Mouse (Mus musculus): ENCODE measurements around the gene Chchd5. TPM values are rescaled to one million over a fixed set of nuclear protein-coding genes. Genes with fewer than 3 reads are reported as not detected.

Chchd5 gene
- polyA plus RNA-seq, 1 experiment from 2014 or later = 25.9 TPM

GRCm38 (mm10) chr2:129139906-129140305 is 10.4 kb downstream of the Chchd5 start:
- 71% methylated on average over 10 of the region's 10 CpGs for WGBS
- H3K9ac ChIP-seq (replicated peaks; ENCODE audit: low read depth, low read length) = no peak overlapping the region
- 0 out of 2 replicates have a peak overlapping the region, but pooled peaks have one; percentile 4 for H3K27ac ChIP-seq (ENCODE audit: low read depth, low read length)

GRCm38 (mm10) chr2:129148836-129149235 is 19.3 kb downstream of the Chchd5 start:
- no peak for ATAC-seq (ENCODE audit: low read depth)
- Histone ChIP-seq H3K9ac (replicated peaks; ENCODE audit: low read depth, low read length) (no peak overlapping the region), H3K4me2 (ENCODE audit: low read depth, low read length) (no peak overlapping the region), H3K4me3 (ENCODE audit: low read depth, low read length) (no peak overlapping the region), H3K9me3 (ENCODE audit: control insufficient read depth, low read length) (no peaks in the 10 kb centered on the region), H3K4me1 (ENCODE audit: control insufficient read depth, insufficient read depth, low read length) (no peaks in the 10 kb centered on the region), H3K27me3 (ENCODE audit: control insufficient read depth, insufficient read depth, low read length) (no peaks in the 10 kb centered on the region), H3K36me3 (ENCODE audit: control insufficient read depth, insufficient read depth, low read length) (no peaks in the 10 kb centered on the region), H3K27ac (ENCODE audit: low read depth, low read length) (no peak overlapping the region)
- 33% methylated on average over 2 of the region's 2 CpGs for WGBS

More at GRCm38 (mm10) chr2:129139906-129140305, 10.4 kb downstream of the Chchd5 start:
- ATAC-seq (ENCODE audit: low read depth) = no peak
- H3K36me3 ChIP-seq (ENCODE audit: control insufficient read depth, insufficient read depth, low read length) = no peaks in the 10 kb centered on the region
- no peaks in the 10 kb centered on the region for H3K9me3 ChIP-seq (ENCODE audit: control insufficient read depth, low read length)
- H3K4me3 ChIP-seq (ENCODE audit: low read depth, low read length) = no peak overlapping the region
- H3K4me2 ChIP-seq (ENCODE audit: low read depth, low read length) = no peak overlapping the region
- H3K4me1 ChIP-seq (ENCODE audit: control insufficient read depth, insufficient read depth, low read length) = no peaks in the 10 kb centered on the region
- no peaks in the 10 kb centered on the region for H3K27me3 ChIP-seq (ENCODE audit: control insufficient read depth, insufficient read depth, low read length)

- WGBS = 94% methylated on average over 5 of the region's 5 CpGs
- Histone ChIP-seq H3K36me3 (ENCODE audit: control insufficient read depth, insufficient read depth, low read length) (no peaks in the 10 kb centered on the region), H3K27me3 (ENCODE audit: control insufficient read depth, insufficient read depth, low read length) (no peaks in the 10 kb centered on the region), H3K27ac (ENCODE audit: low read depth, low read length) (no peak overlapping the region), H3K4me2 (ENCODE audit: low read depth, low read length) (no peak overlapping the region), H3K9me3 (ENCODE audit: control insufficient read depth, low read length) (no peaks in the 10 kb centered on the region), H3K4me3 (ENCODE audit: low read depth, low read length) (no peak overlapping the region), H3K9ac (replicated peaks; ENCODE audit: low read depth, low read length) (no peak overlapping the region), H3K4me1 (ENCODE audit: control insufficient read depth, insufficient read depth, low read length) (no peaks in the 10 kb centered on the region)
- no peak for ATAC-seq (ENCODE audit: low read depth)
These were observed 20.9 kb downstream of the Chchd5 start for GRCm38 (mm10) chr2:129150386-129150785.

- Histone ChIP-seq H3K4me1 (ENCODE audit: control insufficient read depth, insufficient read depth, low read length) (no peaks in the 10 kb centered on the region), H3K4me2 (ENCODE audit: low read depth, low read length) (no peak overlapping the region), H3K27me3 (ENCODE audit: control insufficient read depth, insufficient read depth, low read length) (no peaks in the 10 kb centered on the region), H3K9ac (replicated peaks; ENCODE audit: low read depth, low read length) (no peak overlapping the region), H3K27ac (ENCODE audit: low read depth, low read length) (no peak overlapping the region), H3K36me3 (ENCODE audit: control insufficient read depth, insufficient read depth, low read length) (no peaks in the 10 kb centered on the region), H3K4me3 (ENCODE audit: low read depth, low read length) (no peak overlapping the region), H3K9me3 (ENCODE audit: control insufficient read depth, low read length) (no peaks in the 10 kb centered on the region)
- ATAC-seq (ENCODE audit: low read depth) = no peak
- WGBS = 92% methylated on average over 9 of the region's 9 CpGs
These were observed 21.6 kb downstream of the Chchd5 start for GRCm38 (mm10) chr2:129151111-129151510.

- H3K36me3 ChIP-seq (ENCODE audit: control insufficient read depth, insufficient read depth, low read length) = no peaks in the 10 kb centered on the region
- no peak overlapping the region for H3K27ac ChIP-seq (ENCODE audit: low read depth, low read length)
- no peaks in the 10 kb centered on the region for H3K9me3 ChIP-seq (ENCODE audit: control insufficient read depth, low read length)
- no peak overlapping the region for H3K9ac ChIP-seq (replicated peaks; ENCODE audit: low read depth, low read length)
- H3K4me2 ChIP-seq (ENCODE audit: low read depth, low read length) = no peak overlapping the region
- no peak overlapping the region for H3K4me3 ChIP-seq (ENCODE audit: low read depth, low read length)
- 69% methylated on average over 1 of the region's 1 CpGs for WGBS
- no peak for ATAC-seq (ENCODE audit: low read depth)
- no peaks in the 10 kb centered on the region for H3K27me3 ChIP-seq (ENCODE audit: control insufficient read depth, insufficient read depth, low read length)
- no peaks in the 10 kb centered on the region for H3K4me1 ChIP-seq (ENCODE audit: control insufficient read depth, insufficient read depth, low read length)
These were observed 23.3 kb downstream of the Chchd5 start for GRCm38 (mm10) chr2:129152751-129153150.

- Histone ChIP-seq H3K4me3 (ENCODE audit: low read depth, low read length) (no peak overlapping the region), H3K36me3 (ENCODE audit: control insufficient read depth, insufficient read depth, low read length) (no peaks in the 10 kb centered on the region), H3K27me3 (ENCODE audit: control insufficient read depth, insufficient read depth, low read length) (no peaks in the 10 kb centered on the region), H3K9me3 (ENCODE audit: control insufficient read depth, low read length) (no peaks in the 10 kb centered on the region), H3K9ac (replicated peaks; ENCODE audit: low read depth, low read length) (no peak overlapping the region), H3K4me2 (ENCODE audit: low read depth, low read length) (no peak overlapping the region), H3K4me1 (ENCODE audit: control insufficient read depth, insufficient read depth, low read length) (no peaks in the 10 kb centered on the region), H3K27ac (ENCODE audit: low read depth, low read length) (no peak overlapping the region)
- no peak for ATAC-seq (ENCODE audit: low read depth)
- 84% methylated on average over 5 of the region's 5 CpGs for WGBS
These were observed 35.3 kb downstream of the Chchd5 start for GRCm38 (mm10) chr2:129164815-129165214.

- H3K27me3 ChIP-seq (ENCODE audit: control insufficient read depth, insufficient read depth, low read length) = no peaks in the 10 kb centered on the region
- no peaks in the 10 kb centered on the region for H3K36me3 ChIP-seq (ENCODE audit: control insufficient read depth, insufficient read depth, low read length)
- no peaks in the 10 kb centered on the region for H3K4me1 ChIP-seq (ENCODE audit: control insufficient read depth, insufficient read depth, low read length)
- H3K4me3 ChIP-seq (ENCODE audit: low read depth, low read length) = no peak overlapping the region
- no peak overlapping the region for H3K9ac ChIP-seq (replicated peaks; ENCODE audit: low read depth, low read length)
- no peak for ATAC-seq (ENCODE audit: low read depth)
- no peak overlapping the region for H3K4me2 ChIP-seq (ENCODE audit: low read depth, low read length)
- WGBS = 82% methylated on average over 10 of the region's 10 CpGs
- no peak overlapping the region for H3K27ac ChIP-seq (ENCODE audit: low read depth, low read length)
- no peaks in the 10 kb centered on the region for H3K9me3 ChIP-seq (ENCODE audit: control insufficient read depth, low read length)
These were observed 37.3 kb downstream of the Chchd5 start for GRCm38 (mm10) chr2:129166466-129167463.

GRCm38 (mm10) chr2:129173386-129173785 is 43.9 kb downstream of the Chchd5 start:
- H3K36me3 ChIP-seq (ENCODE audit: control insufficient read depth, insufficient read depth, low read length) = no peaks in the 10 kb centered on the region
- H3K4me1 ChIP-seq (ENCODE audit: control insufficient read depth, insufficient read depth, low read length) = no peaks in the 10 kb centered on the region
- no peaks in the 10 kb centered on the region for H3K9me3 ChIP-seq (ENCODE audit: control insufficient read depth, low read length)
- WGBS = 50% methylated on average over 10 of the region's 10 CpGs
- H3K27me3 ChIP-seq (ENCODE audit: control insufficient read depth, insufficient read depth, low read length) = no peaks in the 10 kb centered on the region
- H3K4me3 ChIP-seq (ENCODE audit: low read depth, low read length) = no peak overlapping the region
- no peak for ATAC-seq (ENCODE audit: low read depth)
- H3K4me2 ChIP-seq (ENCODE audit: low read depth, low read length) = no peak overlapping the region
- H3K9ac ChIP-seq (replicated peaks; ENCODE audit: low read depth, low read length) = no peak overlapping the region
- no peak overlapping the region for H3K27ac ChIP-seq (ENCODE audit: low read depth, low read length)

GRCm38 (mm10) chr2:129174474-129174873 is 45.0 kb downstream of the Chchd5 start:
- Histone ChIP-seq H3K27ac (ENCODE audit: low read depth, low read length) (no peak overlapping the region), H3K9me3 (ENCODE audit: control insufficient read depth, low read length) (no peaks in the 10 kb centered on the region), H3K27me3 (ENCODE audit: control insufficient read depth, insufficient read depth, low read length) (no peaks in the 10 kb centered on the region), H3K9ac (replicated peaks; ENCODE audit: low read depth, low read length) (no peak overlapping the region), H3K4me2 (ENCODE audit: low read depth, low read length) (no peak overlapping the region), H3K36me3 (ENCODE audit: control insufficient read depth, insufficient read depth, low read length) (no peaks in the 10 kb centered on the region), H3K4me1 (ENCODE audit: control insufficient read depth, insufficient read depth, low read length) (no peaks in the 10 kb centered on the region), H3K4me3 (ENCODE audit: low read depth, low read length) (no peak overlapping the region)
- peak; percentile 28; the same call in 1 of the 2 replicates for ATAC-seq (ENCODE audit: low read depth)
- 37% methylated on average over 7 of the region's 7 CpGs for WGBS
